ENCODE assay signal across 8 mouse cellular contexts in genomic region chr7:62419493-62420360, GRCm38 (mm10). TPM values are rescaled to one million over a fixed set of nuclear protein-coding genes. Genes with fewer than 3 reads are reported as not detected.
DNase-seq lines count a peak whose midpoint lies in the region; ATAC-seq lines count a peak whose summit lies in the region.

Gene Mkrn3, minus strand, starts transcription at chr7:62420139.

- H3K4me2 ChIP-seq in embryonic facial prominence, embryonic 15.5 days (replicated peaks) = peak within 1 kb of the TSS; percentile 56
- H3K4me2 ChIP-seq in heart, embryonic 12.5 days = peak within 1 kb of the TSS; percentile 77
- peak within 1 kb of the TSS; percentile 54 for H3K4me2 ChIP-seq in kidney, embryonic 16.5 days (replicated peaks; ENCODE audit: low read depth, low read length)
- peak within 1 kb of the TSS; percentile 64 for H3K4me2 ChIP-seq in liver, embryonic 11.5 days

- no peaks in the 10 kb centered on the region for H3K9me3 ChIP-seq in embryonic facial prominence, embryonic 15.5 days (replicated peaks)
- H3K9me3 ChIP-seq in heart, embryonic 12.5 days (replicated peaks) = peaks cover 30% of the 10 kb centered on the region
- H3K9me3 ChIP-seq in kidney, embryonic 16.5 days (ENCODE audit: low read length) = peaks cover 9% of the 10 kb centered on the region; the same call in 1 of the 2 replicates
- no peaks in the 10 kb centered on the region for H3K9me3 ChIP-seq in liver, embryonic 11.5 days (ENCODE audit: control insufficient read depth, low read length)

- ATAC-seq in embryonic facial prominence, embryonic 15.5 days (ENCODE audit: insufficient number of reproducible peaks, low FRiP score, low TSS enrichment, low read depth) = peak; percentile 76; the same call in 1 of the 2 replicates
- peak; percentile 72 for ATAC-seq in heart, embryonic 12.5 days (ENCODE audit: insufficient number of reproducible peaks, low FRiP score)
- peak; percentile 84 for ATAC-seq in kidney, embryonic 16.5 days (ENCODE audit: low FRiP score, low TSS enrichment)
- ATAC-seq in liver, embryonic 11.5 days (replicated peaks; ENCODE audit: low FRiP score) = peak; percentile 71

- peaks cover 10% of the 10 kb centered on the region for H3K4me1 ChIP-seq in embryonic facial prominence, embryonic 15.5 days
- H3K4me1 ChIP-seq in heart, embryonic 12.5 days (replicated peaks) = peaks cover 11% of the 10 kb centered on the region
- H3K4me1 ChIP-seq in kidney, embryonic 16.5 days (ENCODE audit: insufficient read depth, low read length) = peaks cover 8% of the 10 kb centered on the region
- H3K4me1 ChIP-seq in liver, embryonic 11.5 days (replicated peaks; ENCODE audit: control insufficient read depth, insufficient read depth, low read length) = no peaks in the 10 kb centered on the region

- peak; percentile 85 for DNase-seq in 3T3-L1 (ENCODE audit: low read depth, low spot score)
- peak; percentile 69 for DNase-seq in adrenal gland, postnatal 25 days
- DNase-seq in liver, embryonic 11.5 days (ENCODE audit: low spot score) = peak; percentile 57
- peak; percentile 28 for DNase-seq in naive thymus-derived CD4-positive, alpha-beta T cell, adult 2 months (ENCODE audit: low read depth)
- peak; percentile 40 for DNase-seq in telencephalon, adult 2 months (ENCODE audit: low read depth, low spot score)

- peak within 1 kb of the TSS; percentile 73 for H3K9ac ChIP-seq in embryonic facial prominence, embryonic 15.5 days
- H3K9ac ChIP-seq in heart, embryonic 12.5 days = peak within 1 kb of the TSS; percentile 82
- H3K9ac ChIP-seq in kidney, embryonic 16.5 days (replicated peaks; ENCODE audit: low read length) = peak within 1 kb of the TSS; percentile 79
- H3K9ac ChIP-seq in liver, embryonic 11.5 days (ENCODE audit: low read depth, low read length) = peak within 1 kb of the TSS; percentile 58

- peak within 1 kb of the TSS; percentile 63 for H3K27ac ChIP-seq in embryonic facial prominence, embryonic 15.5 days (replicated peaks)
- 0 out of 2 replicates have a peak within 1 kb of the TSS, but pooled peaks have one; percentile 9 for H3K27ac ChIP-seq in heart, embryonic 12.5 days (ENCODE audit: poor library complexity, severe bottlenecking)
- H3K27ac ChIP-seq in kidney, embryonic 16.5 days (ENCODE audit: low read length) = no peak within 1 kb of the TSS
- no peak within 1 kb of the TSS for H3K27ac ChIP-seq in liver, embryonic 11.5 days (ENCODE audit: low read depth, low read length)

- no peaks in the 10 kb centered on the region for H3K36me3 ChIP-seq in embryonic facial prominence, embryonic 15.5 days
- H3K36me3 ChIP-seq in heart, embryonic 12.5 days = no peaks in the 10 kb centered on the region
- no peaks in the 10 kb centered on the region for H3K36me3 ChIP-seq in kidney, embryonic 16.5 days (ENCODE audit: insufficient read depth, low read length)
- no peaks in the 10 kb centered on the region for H3K36me3 ChIP-seq in liver, embryonic 11.5 days (ENCODE audit: control insufficient read depth, insufficient read depth, low read length)

- 29% methylated on average over 49 of the region's 49 CpGs for WGBS in embryonic facial prominence, embryonic 15.5 days
- 18% methylated on average over 49 of the region's 49 CpGs for WGBS in heart, embryonic 12.5 days
- WGBS in kidney, embryonic 16.5 days = 27% methylated on average over 49 of the region's 49 CpGs
- WGBS in liver, embryonic 11.5 days = 17% methylated on average over 49 of the region's 49 CpGs

- H3K4me3 ChIP-seq in embryonic facial prominence, embryonic 15.5 days (replicated peaks) = peak within 1 kb of the TSS; percentile 72
- peak within 1 kb of the TSS; percentile 75 for H3K4me3 ChIP-seq in heart, embryonic 12.5 days
- H3K4me3 ChIP-seq in kidney, embryonic 16.5 days (ENCODE audit: low read length) = peak within 1 kb of the TSS; percentile 68
- peak within 1 kb of the TSS; percentile 64 for H3K4me3 ChIP-seq in liver, embryonic 11.5 days (ENCODE audit: low read depth, low read length)

- no peaks in the 10 kb centered on the region for H3K27me3 ChIP-seq in embryonic facial prominence, embryonic 15.5 days
- 0 out of 2 replicates have a peak, but pooled peaks cover 5% of the 10 kb centered on the region for H3K27me3 ChIP-seq in heart, embryonic 12.5 days (replicated peaks)
- no peaks in the 10 kb centered on the region; the same call in 1 of the 2 replicates for H3K27me3 ChIP-seq in kidney, embryonic 16.5 days (ENCODE audit: insufficient read depth, low read length)
- no peaks in the 10 kb centered on the region for H3K27me3 ChIP-seq in liver, embryonic 11.5 days (replicated peaks; ENCODE audit: control insufficient read depth, insufficient read depth, low read length)

RNA-seq across cellular contexts. Expression of gene Mkrn3, which starts in this region (rescaled TPM):
- 1.3 and 1.9 TPM in 2 replicates for total RNA-seq in adrenal gland, postnatal 25 days (2021)
- 6.7 and 7.0 TPM in 2 replicates for polyA plus RNA-seq in embryonic facial prominence, embryonic 15.5 days (2015; fragmentation: Nextera tagmentation; extraction: Ambion mirVana)
- 2.7 and 3.4 TPM in 2 replicates for polyA plus RNA-seq in heart, embryonic 12.5 days (2016; fragmentation: Nextera tagmentation; extraction: Ambion mirVana)
- polyA plus RNA-seq in kidney, embryonic 16.5 days (2015; fragmentation: Nextera tagmentation; extraction: Ambion mirVana) = 5.1 and 5.2 TPM in 2 replicates
- polyA plus RNA-seq in liver, embryonic 11.5 days (2014; fragmentation: Nextera tagmentation; extraction: Ambion mirVana) = 1.9 and 2.0 TPM in 2 replicates

Comparison
In these comparisons a context has a peak if more than half of its experiments do, and no peak if none do; other contexts are left out.
1. DNase-seq: peak in every context shown above with its lines; median percentile 85 in 3T3-L1; 69 in adrenal gland, postnatal 25 days; 57 in liver, embryonic 11.5 days; 40 in telencephalon, adult 2 months; 28 in naive thymus-derived CD4-positive, alpha-beta T cell, adult 2 months.
2. H3K27ac ChIP-seq: peak in embryonic facial prominence, embryonic 15.5 days (single experiment) and heart, embryonic 12.5 days (single experiment); none in kidney, embryonic 16.5 days (single experiment) and liver, embryonic 11.5 days (single experiment).
3. Peak in every context shown above with its lines, with median percentiles within 50 percentile points of each other: ATAC-seq, H3K4me2 ChIP-seq, H3K4me3 ChIP-seq and H3K9ac ChIP-seq.